Mouse (Mus musculus) E14TG2a.4 (cell line): Measurements from ENCODE around the gene Luzp2.

Experiments used
- H3K27me3 ChIP-seq: 2 replicates; pipeline ENCODE4 v1.6.1; 2014; ENCODE audit warnings: low read length, control low read depth; ENCODE audit not compliant: insufficient read depth
- H3K36me3 ChIP-seq: 2 replicates; pipeline ENCODE4 v1.6.1; 2014; ENCODE audit warnings: low read length, control low read depth; ENCODE audit not compliant: insufficient read depth
- H3K4me1 ChIP-seq: replicated peaks from 2 replicates; pipeline ENCODE4 v1.6.1; 2014; ENCODE audit warnings: low read depth, low read length, control low read depth
- H3K4me3 ChIP-seq: replicated peaks from 2 replicates; pipeline ENCODE4 v1.5.1; 2014; ENCODE audit warnings: mild to moderate bottlenecking, low read length
- H3K9me3 ChIP-seq: 2 replicates; pipeline ENCODE4 v1.6.1; 2014; ENCODE audit warnings: low read length, control low read depth
- CTCF ChIP-seq: conservative IDR thresholded peaks from 2 replicates; pipeline ENCODE4 v1.5.1; 2014; ENCODE audit warnings: low read length
- NANOG ChIP-seq: IDR thresholded peaks from 2 replicates; pipeline ENCODE4 v1.6.1; 2014; ENCODE audit warnings: borderline replicate concordance, low read length, mixed read lengths
- POU5F1 ChIP-seq: IDR thresholded peaks from 2 replicates; pipeline ENCODE4 v1.6.1; 2014; ENCODE audit warnings: low read length, borderline replicate concordance

The Luzp2 gene

DNA sequence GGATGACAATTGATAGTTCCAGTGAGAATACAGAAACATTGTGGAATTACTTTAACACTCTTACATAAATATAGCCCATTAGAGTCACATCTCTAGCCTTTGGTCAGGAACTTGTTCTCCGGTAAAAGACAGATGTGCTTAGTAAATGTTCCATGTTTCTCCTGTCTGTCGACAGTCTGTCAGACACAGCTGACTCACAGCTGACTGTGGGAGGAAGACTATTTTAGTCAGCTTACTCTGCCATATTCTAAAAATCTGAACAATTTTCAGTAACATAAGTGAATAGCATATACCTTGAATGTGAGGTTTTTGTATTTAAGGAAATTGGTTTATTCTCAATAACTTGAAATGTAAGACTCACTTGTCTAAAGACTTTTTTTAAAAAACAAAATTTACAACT lies 363.5 kb downstream of the Luzp2 start:
- H3K27me3 ChIP-seq: no peaks in the 10 kb centered on the region
- no peaks in the 10 kb centered on the region for H3K9me3 ChIP-seq
- H3K4me3 ChIP-seq: no peak overlapping the region
- no peaks in the 10 kb centered on the region for H3K4me1 ChIP-seq
- H3K36me3 ChIP-seq: no peaks in the 10 kb centered on the region
- no peak for TF ChIP-seq POU5F1
- TF ChIP-seq NANOG: no peak
- no peak for TF ChIP-seq CTCF

DNA sequence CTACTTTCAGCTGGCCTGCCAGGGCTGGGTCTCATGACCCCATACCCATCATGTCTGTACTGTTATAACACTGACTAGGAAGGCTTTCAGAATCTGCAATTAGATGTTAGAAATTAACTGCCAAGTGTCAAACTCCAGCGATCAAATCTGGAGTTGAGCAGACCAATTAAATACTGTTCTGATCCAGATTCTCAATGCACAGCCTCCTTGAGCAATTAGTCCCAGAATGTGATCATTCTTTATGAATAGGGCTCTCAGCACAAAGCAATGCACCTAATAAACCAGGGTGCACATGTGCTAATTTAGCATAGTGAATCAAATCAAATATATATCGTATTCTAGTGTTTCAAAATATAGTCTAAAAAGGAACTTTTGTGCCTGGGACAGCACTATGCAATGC lies 387.7 kb downstream of the Luzp2 start:
- H3K36me3 ChIP-seq: no peaks in the 10 kb centered on the region
- no peak overlapping the region for H3K4me3 ChIP-seq
- H3K27me3 ChIP-seq: no peaks in the 10 kb centered on the region
- no peak for TF ChIP-seq CTCF
- no peak for TF ChIP-seq NANOG
- no peak for TF ChIP-seq POU5F1
- H3K4me1 ChIP-seq: no peaks in the 10 kb centered on the region
- no peaks in the 10 kb centered on the region for H3K9me3 ChIP-seq

DNA sequence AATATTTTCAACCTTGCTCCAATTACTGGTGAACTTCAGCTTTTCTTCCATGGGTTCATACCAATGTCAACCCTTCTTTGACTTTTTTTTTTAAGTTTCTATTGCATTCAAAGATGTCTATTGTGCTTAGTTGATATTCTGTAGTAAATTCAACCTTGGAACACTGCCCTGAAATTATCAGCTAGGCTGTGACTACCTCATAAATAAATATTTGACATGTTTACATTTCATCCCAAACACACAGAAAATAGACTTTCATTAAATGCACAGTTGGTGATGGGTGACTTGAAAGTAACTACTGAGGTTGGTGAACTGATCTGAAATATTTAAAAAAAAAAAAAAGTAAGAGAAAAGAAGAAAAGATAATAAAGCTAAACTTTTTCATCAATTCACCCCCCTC lies 394.1 kb downstream of the Luzp2 start:
- no peaks in the 10 kb centered on the region for H3K27me3 ChIP-seq
- TF ChIP-seq POU5F1 (no peak), CTCF (no peak), NANOG (no peak)
- H3K36me3 ChIP-seq: no peaks in the 10 kb centered on the region
- no peak overlapping the region for H3K4me3 ChIP-seq
- H3K4me1 ChIP-seq: no peaks in the 10 kb centered on the region
- no peaks in the 10 kb centered on the region for H3K9me3 ChIP-seq
